8 mouse cellular contexts compared by ENCODE assay signal in genomic region chr5:35948225-35948975, GRCm38 (mm10). TPM values are rescaled to one million over a fixed set of nuclear protein-coding genes. Genes with fewer than 3 reads are reported as not detected.
DNase-seq lines count a peak whose midpoint lies in the region; ATAC-seq and TF ChIP-seq lines count a peak whose summit lies in the region.

No protein-coding gene starts in this region.

- H3K27ac ChIP-seq in ES-Bruce4 (ENCODE audit: insufficient read depth, low read length): peak overlapping the region; percentile 76
- H3K27ac ChIP-seq in heart, embryonic 10.5 days: 0 out of 2 replicates have a peak overlapping the region, but pooled peaks have one; percentile 13

- H3K27me3 ChIP-seq in ES-Bruce4 (ENCODE audit: control insufficient read depth, insufficient read depth, low read length, poor library complexity, severe bottlenecking): no peaks in the 10 kb centered on the region
- no peaks in the 10 kb centered on the region for H3K27me3 ChIP-seq in heart, embryonic 10.5 days (ENCODE audit: insufficient read depth, poor library complexity, severe bottlenecking)

- H3K36me3 ChIP-seq in ES-Bruce4 (ENCODE audit: control insufficient read depth, insufficient read depth, low read length, poor library complexity, severe bottlenecking): no peaks in the 10 kb centered on the region
- H3K36me3 ChIP-seq in heart, embryonic 10.5 days: peaks cover 83% of the 10 kb centered on the region

- 65% methylated on average over 15 of the region's 15 CpGs for WGBS in heart, embryonic 10.5 days

- no peak for ATAC-seq in megakaryocyte, adult 5-6 weeks (ENCODE audit: poor library complexity, severe bottlenecking)

- peak overlapping the region; percentile 1; the same call in 1 of the 2 replicates for H3K4me3 ChIP-seq in ES-Bruce4 (ENCODE audit: low read depth, low read length)
- no peak overlapping the region for H3K4me3 ChIP-seq in heart, embryonic 10.5 days

- peaks cover 3% of the 10 kb centered on the region for H3K4me1 ChIP-seq in ES-Bruce4 (ENCODE audit: control insufficient read depth, insufficient read depth, low read length)
- peaks cover 43% of the 10 kb centered on the region for H3K4me1 ChIP-seq in heart, embryonic 10.5 days

- no peak for TF ChIP-seq POLR2A in ES-Bruce4 (IDR thresholded peaks at IDR 0.05; ENCODE audit: insufficient read depth, low read length)

- TF ChIP-seq CTCF in ES-Bruce4 (IDR thresholded peaks at IDR 0.05; ENCODE audit: low read depth, low read length): no peak

- DNase-seq in gastrocnemius, adult 18-20 months (ENCODE audit: low spot score): peak; percentile 48
- DNase-seq in gastrocnemius, postnatal 10 days: no peak
- no peak for DNase-seq in heart, embryonic 10.5 days (ENCODE audit: low spot score)
- DNase-seq in kidney, postnatal 14 days: peak; percentile 49
- DNase-seq in cerebellum, adult 11 months: no peak
- DNase-seq in spleen, postnatal 14 days (ENCODE audit: low spot score in 2 of 2): no peak

- no peaks in the 10 kb centered on the region for H3K9me3 ChIP-seq in ES-Bruce4 (replicated peaks; ENCODE audit: control insufficient read depth, insufficient read depth, low read length, poor library complexity, severe bottlenecking)
- H3K9me3 ChIP-seq in heart, embryonic 10.5 days: no peaks in the 10 kb centered on the region

- H3K9ac ChIP-seq in ES-Bruce4 (ENCODE audit: low read depth, poor library complexity, severe bottlenecking): peak overlapping the region; percentile 12; the same call in 1 of the 2 replicates

- peak; percentile 74; the same call in 1 of the 2 replicates for TF ChIP-seq EP300 in ES-Bruce4 (IDR thresholded peaks at IDR 0.05; ENCODE audit: insufficient read depth, low read depth, low read length)

RNA-seq across cellular contexts. Expression of gene Afap1, which starts 55.3 kb away (rescaled TPM):
- 1 to 10 TPM; 5.8 to 7.8 TPM for total RNA-seq in gastrocnemius, adult 18-20 months (2021)
- 10 to 100 TPM; 18.6 to 25.9 TPM for total RNA-seq in gastrocnemius, postnatal 10 days (2021)
- 31.7 and 33.8 TPM in 2 replicates for polyA plus RNA-seq in ES-Bruce4 (2011; ENCODE audit: insufficient read depth, insufficient read length, low read depth, missing spikeins)
- polyA plus RNA-seq in heart, embryonic 10.5 days (2016; fragmentation: Nextera tagmentation; extraction: Ambion mirVana): 21.7 and 27.0 TPM in 2 replicates
- total RNA-seq in megakaryocyte, adult 5-6 weeks (2015): 2.6 and 2.7 TPM in 2 replicates
- total RNA-seq in megakaryocyte, adult 5-6 weeks (2017): 2.0 and 3.1 TPM in 2 replicates

Comparison
In these comparisons a context has a peak if more than half of its experiments do, and no peak if none do; other contexts are left out.
1. DNase-seq: peak in gastrocnemius, adult 18-20 months (single experiment) and kidney, postnatal 14 days (single experiment); none in gastrocnemius, postnatal 10 days (single experiment), heart, embryonic 10.5 days (single experiment), cerebellum, adult 11 months (single experiment) and spleen, postnatal 14 days (0 of 2).